Mouse (Mus musculus) left cerebral cortex, adult 6 months (tissue): ENCODE data around the gene Tvp23b. TPM values are rescaled to one million over a fixed set of nuclear protein-coding genes. Genes with fewer than 3 reads are reported as not detected.

Experiments used
- long read RNA-seq, 2 experiments: library from polyadenylated mRNA; unstranded; transcript quantifications; one replicate each; pipeline ENCODE4 v2.0.0; 2019 to 2020
- polyA plus RNA-seq: library from polyadenylated mRNA; unstranded; fragments of <200 nt; fragmentation: Nextera tagmentation; gene quantifications from 2 replicates; pipeline ENCODE4 v1.2.3, GENCODE M21; 2021

The Tvp23b gene
- 50.1 and 52.4 TPM in 2 replicates for polyA plus RNA-seq
- long read RNA-seq, experiment 1, transcript Tvp23b-201 (7 exons, 1,784 nt), result major isoform, 258 of 311 reads
- long read RNA-seq, experiment 1, partial matches to known transcripts, result 6 of 311 reads
- long read RNA-seq, experiment 1, other reads (novel, unspliced or antisense), result 47 of 311 reads
- long read RNA-seq, experiment 2, transcript Tvp23b-201 (7 exons, 1,784 nt), result major isoform, 64 of 86 reads
- long read RNA-seq, experiment 2, partial matches to known transcripts, result 10 of 86 reads
- long read RNA-seq, experiment 2, other reads (novel, unspliced or antisense), result 12 of 86 reads

GRCm38 (mm10) chr11:62879220-62880048, at the start of gene Tvp23b:
Gene Tvp23b, plus strand, starts transcription at chr11:62879455.

GRCm38 (mm10) chr11:62846961-62847654, 32.1 kb upstream of the Tvp23b start, which contains the start of gene Fbxw10:
Gene Fbxw10, plus strand, starts transcription at chr11:62847069.

DNA sequence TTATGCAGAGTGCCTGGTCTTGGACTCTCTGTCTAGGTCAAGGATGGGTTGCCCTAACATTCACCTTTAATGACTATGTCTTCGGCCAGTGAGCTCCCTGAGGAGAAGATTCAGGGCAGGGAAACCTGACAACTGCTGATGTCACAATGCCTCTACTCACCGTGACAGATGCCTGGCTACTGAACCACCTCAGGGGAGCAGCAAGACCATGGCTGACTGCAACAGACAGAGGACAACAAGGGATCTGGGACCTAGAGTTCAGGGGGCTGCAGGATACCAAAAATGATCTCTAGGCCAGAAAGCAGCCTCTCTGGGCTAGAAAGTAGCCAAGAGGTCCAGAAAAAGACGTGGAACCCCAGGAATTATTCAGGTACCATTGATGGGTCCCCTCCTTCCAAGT, 71.8 kb downstream of the Tvp23b start, which contains the start of gene Cdrt4:
TSS of gene Cdrt4 (plus strand) at position 182 of the 400 bp plus-strand sequence.

Other genes with a start within 250 kb of the Tvp23b start
- gene Lrrc75a, start 230.9 kb upstream of the Tvp23b start, polyA plus RNA-seq, result 5.9 and 8.5 TPM in 2 replicates
- 50.6 and 57.4 TPM in 2 replicates for gene Mmgt2, start 230.8 kb upstream of the Tvp23b start, polyA plus RNA-seq
- gene Zfp287, start 147.6 kb upstream of the Tvp23b start, polyA plus RNA-seq, result 4.4 and 4.5 TPM in 2 replicates
- gene Gm10428, start 126.4 kb upstream of the Tvp23b start, polyA plus RNA-seq, result not detected in 2 replicates
- 11.4 and 17.0 TPM in 2 replicates for gene Zfp286, start 90.0 kb upstream of the Tvp23b start, polyA plus RNA-seq
- gene Trim16, start 59.2 kb upstream of the Tvp23b start, polyA plus RNA-seq, result 0.64 and 0.79 TPM in 2 replicates
- 0.17 and 0.18 TPM in 2 replicates for gene Fbxw10, start 32.4 kb upstream of the Tvp23b start, polyA plus RNA-seq
- gene Cdrt4, start 71.7 kb downstream of the Tvp23b start, polyA plus RNA-seq, result not detected in 2 replicates
- not detected in 2 replicates for gene Tekt3, start 182.2 kb downstream of the Tvp23b start, polyA plus RNA-seq
- gene Pmp22, start 249.5 kb downstream of the Tvp23b start, polyA plus RNA-seq, result 55.1 and 55.4 TPM in 2 replicates